Mouse (Mus musculus) cerebellum, adult 9-11 months (tissue): ENCODE data around the gene Rsph3a.

Source experiments
- DNase-seq: peaks from one replicate; pipeline ENCODE4 v3.0.0; 2022

Gene Rsph3a

GRCm38 (mm10) chr17:7945117-7946052 lies at the start of gene Rsph3a:
TSS of gene Rsph3a (plus strand) at chr17:7945614.
- DNase-seq, result peak; percentile 88

GRCm38 (mm10) chr17:7896047-7896635 lies 49.3 kb upstream of the Rsph3a start:
- DNase-seq, result no peak

DNA sequence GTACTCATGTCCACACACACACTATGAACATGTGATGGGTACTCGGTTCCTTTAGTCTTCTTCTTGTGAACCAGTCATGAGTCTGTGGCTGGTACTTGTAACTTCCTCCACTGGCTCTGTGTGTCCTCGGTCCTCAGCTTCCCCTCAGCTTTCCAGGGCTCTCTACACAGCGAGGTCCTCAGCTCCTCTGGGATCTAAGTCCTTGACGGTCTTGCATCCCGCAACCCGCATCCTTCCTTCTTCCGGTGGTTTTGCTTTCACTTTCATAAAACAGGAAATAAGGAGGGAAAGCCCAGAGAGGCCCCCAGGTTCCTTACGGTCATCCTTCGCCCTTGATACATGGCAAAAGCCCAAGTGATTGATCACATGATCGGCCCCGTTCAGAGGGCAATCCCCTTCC lies 48.3 kb upstream of the Rsph3a start:
- DNase-seq, result no peak

GRCm38 (mm10) chr17:7897756-7898155 lies 47.7 kb upstream of the Rsph3a start:
- DNase-seq, result no peak

DNA sequence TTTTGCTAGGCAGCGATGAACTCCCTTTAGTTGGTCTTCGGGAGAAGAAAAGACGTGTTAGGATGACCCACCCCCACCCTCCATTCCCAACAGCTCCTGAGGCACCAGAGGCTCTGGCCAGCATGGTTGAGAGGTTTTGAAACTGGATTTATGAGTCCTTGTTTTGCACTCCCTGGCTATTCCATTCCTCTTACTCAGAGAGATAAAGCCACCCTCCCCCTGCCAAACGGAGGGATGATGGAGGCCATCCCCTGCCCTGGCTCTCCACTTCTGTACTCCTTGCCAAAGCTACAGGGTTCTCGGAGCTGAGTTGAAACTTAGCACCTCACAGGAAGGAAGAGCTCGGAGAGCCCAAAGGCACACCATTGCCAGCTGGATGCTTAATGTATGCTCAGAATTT lies 46.2 kb upstream of the Rsph3a start:
- no peak for DNase-seq

GRCm38 (mm10) chr17:7899961-7900360 lies 45.5 kb upstream of the Rsph3a start:
- DNase-seq, result no peak

DNA sequence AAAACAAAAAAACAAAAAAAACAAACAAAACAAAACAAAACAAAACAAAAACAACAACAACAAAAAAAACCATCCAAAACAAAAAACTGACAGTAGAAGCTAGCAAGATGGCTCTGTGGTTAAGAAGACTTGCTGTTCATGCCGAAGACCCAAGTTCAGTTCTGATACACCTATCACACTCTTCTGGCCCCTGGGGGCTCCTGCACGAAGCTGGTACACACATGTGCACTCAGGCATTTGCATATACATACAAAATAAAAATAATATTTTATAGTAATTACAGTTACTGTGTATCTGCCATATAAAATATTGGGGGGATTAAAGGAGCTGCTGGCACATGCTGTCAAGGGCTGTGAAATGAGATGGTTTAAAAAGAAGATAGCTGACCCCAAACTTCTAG lies 43.9 kb upstream of the Rsph3a start:
- DNase-seq, result no peak

- DNase-seq, result no peak
Measured at GRCm38 (mm10) chr17:7902362-7902761, 43.1 kb upstream of the Rsph3a start.

DNA sequence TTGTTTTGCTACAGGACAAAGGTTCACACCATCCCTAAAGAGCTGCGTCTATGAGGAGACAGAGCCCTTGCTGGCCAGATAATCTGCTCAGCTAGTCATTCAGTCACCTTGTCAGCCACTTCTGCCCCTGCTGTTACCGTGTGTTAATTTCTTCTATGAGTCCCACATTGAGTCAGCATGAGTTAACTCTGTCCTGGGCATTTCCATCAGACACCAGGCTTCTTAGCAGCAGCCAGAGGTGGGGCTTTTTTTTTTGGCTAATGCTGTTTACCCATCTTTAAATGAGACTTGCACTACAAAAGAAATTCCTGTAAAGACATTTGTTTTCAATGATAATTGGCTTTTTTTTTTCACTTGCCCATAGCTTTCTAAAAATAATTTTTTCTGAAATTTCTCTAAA lies 40.4 kb upstream of the Rsph3a start:
- no peak for DNase-seq

DNA sequence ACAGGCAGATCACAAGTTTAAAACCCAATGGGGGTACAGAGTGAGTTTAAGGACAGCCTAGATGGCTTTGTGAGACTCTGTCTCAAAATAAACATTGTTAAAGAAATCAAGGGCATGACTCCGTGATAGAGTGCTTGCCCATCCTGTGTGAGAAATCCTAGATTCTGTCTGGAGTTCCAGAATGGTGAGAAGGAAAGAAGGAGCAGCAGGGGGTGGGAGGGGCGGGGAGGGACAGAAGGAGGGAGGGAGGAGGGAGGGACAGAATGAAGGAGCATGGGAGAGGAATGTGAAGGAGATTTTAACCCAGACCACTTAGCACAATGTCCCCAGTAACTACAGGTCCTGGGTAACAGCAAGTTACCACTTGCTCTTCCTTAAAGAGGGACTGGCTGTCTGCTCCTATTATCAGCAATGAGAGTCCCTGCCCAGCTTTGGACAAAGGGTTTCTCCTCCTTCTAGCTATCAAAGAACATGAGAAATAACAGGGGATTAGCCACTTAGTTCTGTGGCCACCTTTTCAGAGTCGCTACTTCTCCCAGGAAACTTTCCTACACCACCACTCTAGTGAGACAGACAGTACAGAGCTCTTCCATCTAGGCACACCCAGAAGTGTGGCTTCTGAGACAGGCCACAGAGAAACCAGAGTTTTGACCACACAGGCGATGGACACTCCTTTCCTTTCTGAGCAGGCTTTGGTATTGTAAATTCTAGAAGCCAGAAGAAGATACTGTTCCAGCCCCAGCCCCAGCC lies 39.3 kb upstream of the Rsph3a start:
- DNase-seq, result no peak

- DNase-seq, result no peak
Measured at GRCm38 (mm10) chr17:7914596-7915227, 30.7 kb upstream of the Rsph3a start.

- DNase-seq, result no peak
Measured at GRCm38 (mm10) chr17:7915791-7916190, 29.6 kb upstream of the Rsph3a start.

GRCm38 (mm10) chr17:7916782-7917574 lies 28.4 kb upstream of the Rsph3a start:
- no peak for DNase-seq

DNA sequence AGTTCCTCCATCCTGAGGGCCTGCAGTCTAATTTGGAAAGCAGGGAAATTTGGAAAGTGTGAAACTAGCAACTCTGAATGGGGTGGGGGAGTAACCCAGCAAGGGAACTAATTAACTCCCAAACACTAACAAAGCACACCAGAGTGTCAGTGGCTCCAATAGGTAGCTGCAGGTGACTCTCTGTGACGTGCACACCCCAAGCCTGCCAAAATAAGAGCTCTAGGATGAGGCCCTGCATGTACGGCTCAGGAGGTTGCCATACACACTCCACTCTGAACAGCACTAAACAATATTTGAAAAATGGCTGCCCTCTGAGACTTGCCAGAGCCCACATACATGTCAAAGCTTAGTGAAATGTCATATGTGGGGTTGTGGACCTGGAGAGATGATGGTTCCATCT lies 27.1 kb upstream of the Rsph3a start:
- no peak for DNase-seq

DNA sequence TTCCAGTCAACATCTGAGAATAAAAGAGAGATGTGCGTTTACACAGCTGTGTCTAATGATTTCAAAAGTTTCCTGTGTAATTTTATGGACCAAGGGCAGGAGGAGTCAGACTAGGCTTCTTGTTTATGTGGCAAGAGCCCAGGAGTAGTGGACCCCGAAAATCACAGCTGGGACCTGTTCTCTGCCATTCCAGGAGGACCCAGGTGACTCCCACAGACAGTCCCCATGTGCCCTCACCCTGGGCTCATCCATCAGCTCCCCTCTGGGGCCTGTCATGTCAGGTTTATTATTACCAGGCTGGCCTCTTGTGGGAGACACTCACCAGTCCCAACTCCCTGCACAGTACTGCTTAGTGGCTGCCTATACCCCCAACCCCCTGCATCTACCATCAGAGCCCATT lies 26.2 kb upstream of the Rsph3a start:
- DNase-seq, result no peak

DNA sequence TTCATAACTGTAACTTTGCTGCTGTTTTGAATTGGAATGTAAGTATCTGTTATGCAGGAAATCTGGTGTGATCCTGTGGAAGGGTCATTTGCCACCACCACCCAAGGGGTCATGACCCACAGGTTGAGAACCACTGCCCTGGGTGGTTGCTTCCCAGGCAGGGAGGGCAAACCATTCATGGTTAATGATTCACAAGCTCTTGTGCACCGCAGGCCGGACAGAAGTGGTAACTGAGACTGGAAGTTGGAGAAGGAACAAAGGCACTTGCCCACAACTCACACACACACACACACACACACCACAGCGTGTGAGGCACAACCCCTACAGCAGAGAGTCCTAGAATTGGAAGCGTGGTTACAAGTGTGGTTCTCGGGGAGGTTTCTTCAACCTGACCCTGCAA lies 22.9 kb upstream of the Rsph3a start:
- no peak for DNase-seq

GRCm38 (mm10) chr17:7924185-7924725 lies 21.2 kb upstream of the Rsph3a start:
- DNase-seq, result no peak

DNA sequence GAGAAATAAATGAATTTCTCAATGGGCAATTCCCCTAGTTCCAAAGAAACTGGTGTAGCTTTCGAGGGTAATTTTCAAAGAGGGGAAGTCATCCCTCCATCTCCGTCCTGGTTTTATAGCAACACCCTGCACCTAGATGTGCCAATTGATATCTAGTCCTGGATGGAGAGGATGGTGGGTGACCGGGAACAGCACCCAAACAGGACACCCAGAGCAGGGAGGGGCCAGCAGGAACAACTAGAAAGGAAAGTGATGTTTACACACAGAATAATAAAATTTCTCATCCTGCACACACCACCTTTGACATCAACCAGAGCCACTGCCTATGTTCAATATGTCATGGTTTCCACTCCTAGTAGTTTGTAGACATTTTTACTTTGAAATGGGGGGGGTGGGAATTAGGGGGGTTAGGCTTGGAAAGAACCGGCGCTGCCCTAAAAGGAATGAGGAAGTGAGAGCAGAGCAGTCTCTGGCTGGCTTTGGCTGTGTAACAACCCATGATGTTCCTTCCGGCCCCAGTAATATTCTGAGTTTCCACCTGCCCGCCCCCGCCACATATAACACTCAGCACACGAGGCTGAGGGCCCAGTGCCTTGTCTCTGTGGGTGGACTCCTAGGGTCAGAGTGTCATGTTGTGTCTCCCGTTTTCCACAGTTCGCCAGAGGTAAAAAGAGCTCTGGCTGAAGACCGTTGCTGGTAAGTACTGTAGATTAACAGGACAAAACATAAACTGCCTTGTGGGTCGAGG lies 19.8 kb upstream of the Rsph3a start, which contains the start of gene Tagap:
Gene Tagap (plus strand): TSS at position 588 of the 748 bp plus-strand sequence.
- DNase-seq, result no peak

DNA sequence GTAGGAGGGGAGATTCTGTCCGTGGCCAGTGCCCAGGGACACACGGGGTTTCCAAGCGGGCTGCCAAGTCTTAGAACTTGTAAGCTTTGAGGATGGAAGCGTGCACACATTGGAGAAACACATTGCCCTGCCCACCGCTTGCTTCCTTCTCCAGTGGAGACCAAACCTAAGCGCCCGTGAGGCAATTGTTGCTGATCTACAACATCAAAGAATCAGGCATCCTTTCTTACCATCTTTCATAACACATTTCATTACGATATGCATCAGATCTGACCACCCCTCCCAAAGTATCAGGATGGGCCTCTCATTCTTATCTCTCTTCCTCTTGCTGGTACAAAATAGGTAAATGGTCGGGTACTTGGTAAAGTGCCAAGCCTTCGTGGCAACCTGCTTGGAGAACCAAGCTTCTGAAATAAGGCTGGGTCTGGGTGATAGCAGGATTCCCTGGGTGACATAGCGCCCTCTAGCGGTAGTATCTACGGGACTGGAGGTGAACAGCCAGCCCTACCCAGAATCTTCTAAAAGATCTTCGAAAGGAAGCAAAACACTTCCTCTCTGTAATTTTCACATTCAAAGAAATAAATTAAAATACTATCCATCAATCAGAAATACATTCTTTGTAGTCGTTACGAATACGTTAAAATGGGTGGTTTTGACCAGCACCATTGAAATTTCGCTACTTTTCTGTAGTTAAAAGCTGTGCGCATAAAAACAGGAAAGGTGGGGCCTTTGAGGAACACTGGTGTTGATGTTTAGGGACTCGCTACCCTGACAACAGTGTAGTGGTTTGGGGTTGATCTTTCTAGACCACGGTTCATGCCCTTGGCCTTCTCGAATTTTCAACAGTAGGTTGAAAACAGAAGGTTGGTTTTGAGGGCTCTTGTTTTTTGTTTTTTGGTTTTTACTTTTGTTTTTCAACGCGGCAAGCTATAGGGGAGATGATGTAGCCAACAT lies 17.6 kb upstream of the Rsph3a start:
- peak; percentile 40 for DNase-seq

- no peak for DNase-seq
Measured at GRCm38 (mm10) chr17:7928662-7929061, 16.8 kb upstream of the Rsph3a start.
